Mouse (Mus musculus): ENCODE measurements around the gene 1700029H14Rik.

DNA sequence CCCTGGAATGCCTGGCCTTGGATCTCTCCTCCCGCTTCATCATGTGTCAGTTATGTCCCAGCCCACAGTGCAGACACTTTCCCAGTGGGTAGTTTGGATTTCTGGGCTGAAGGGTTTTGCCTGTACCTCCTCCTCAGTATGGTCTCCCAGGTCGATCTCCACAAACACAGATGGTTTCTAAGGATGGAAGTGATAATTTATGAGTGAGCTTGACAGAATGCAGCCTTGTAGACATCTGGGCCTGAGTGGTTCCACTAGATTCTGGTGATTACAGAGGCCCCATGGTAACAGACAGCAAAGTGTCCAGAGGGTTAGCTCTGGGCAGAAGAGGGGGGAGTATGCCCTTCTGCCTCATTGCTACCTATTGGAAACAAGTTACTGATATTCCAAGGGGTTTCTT is 4.7 kb downstream of the 1700029H14Rik start:
- TF ChIP-seq CTCF (IDR thresholded peaks at IDR 0.05; ENCODE audit: insufficient read depth, low read length) (no peak), POLR2A (IDR thresholded peaks at IDR 0.05; ENCODE audit: borderline replicate concordance, extremely low read depth, low read depth, low read length) (no peak)

Measured in lung, adult 2 months (tissue).